Mouse (Mus musculus): ENCODE results near the gene Shld2. TPM values are rescaled to one million over a fixed set of nuclear protein-coding genes. Genes with fewer than 3 reads are reported as not detected.

Shld2 gene
- polyA plus RNA-seq, 1 experiment = 7.1 TPM

GRCm38 (mm10) chr14:34348301-34348700 lies 38.0 kb upstream of the Shld2 start:
- Histone ChIP-seq H3K4me3 (ENCODE audit: insufficient read depth, low read length) (no peak overlapping the region), H3K27ac (ENCODE audit: insufficient read depth, low read depth, low read length) (no peak overlapping the region), H3K4me1 (ENCODE audit: control insufficient read depth, insufficient read depth, low read length) (peaks cover 3% of the 10 kb centered on the region)
- no peak for TF ChIP-seq POLR2A (IDR thresholded peaks at IDR 0.05; ENCODE audit: borderline replicate concordance, low read depth, low read length)
- TF ChIP-seq CTCF (IDR thresholded peaks at IDR 0.05; ENCODE audit: low read depth, low read length) = no peak

GRCm38 (mm10) chr14:34347084-34347483 lies 36.8 kb upstream of the Shld2 start:
- no peak for TF ChIP-seq POLR2A (IDR thresholded peaks at IDR 0.05; ENCODE audit: borderline replicate concordance, low read depth, low read length)
- Histone ChIP-seq H3K4me3 (ENCODE audit: insufficient read depth, low read length) (no peak overlapping the region), H3K27ac (ENCODE audit: insufficient read depth, low read depth, low read length) (no peak overlapping the region), H3K4me1 (ENCODE audit: control insufficient read depth, insufficient read depth, low read length) (peaks cover 9% of the 10 kb centered on the region)

DNA sequence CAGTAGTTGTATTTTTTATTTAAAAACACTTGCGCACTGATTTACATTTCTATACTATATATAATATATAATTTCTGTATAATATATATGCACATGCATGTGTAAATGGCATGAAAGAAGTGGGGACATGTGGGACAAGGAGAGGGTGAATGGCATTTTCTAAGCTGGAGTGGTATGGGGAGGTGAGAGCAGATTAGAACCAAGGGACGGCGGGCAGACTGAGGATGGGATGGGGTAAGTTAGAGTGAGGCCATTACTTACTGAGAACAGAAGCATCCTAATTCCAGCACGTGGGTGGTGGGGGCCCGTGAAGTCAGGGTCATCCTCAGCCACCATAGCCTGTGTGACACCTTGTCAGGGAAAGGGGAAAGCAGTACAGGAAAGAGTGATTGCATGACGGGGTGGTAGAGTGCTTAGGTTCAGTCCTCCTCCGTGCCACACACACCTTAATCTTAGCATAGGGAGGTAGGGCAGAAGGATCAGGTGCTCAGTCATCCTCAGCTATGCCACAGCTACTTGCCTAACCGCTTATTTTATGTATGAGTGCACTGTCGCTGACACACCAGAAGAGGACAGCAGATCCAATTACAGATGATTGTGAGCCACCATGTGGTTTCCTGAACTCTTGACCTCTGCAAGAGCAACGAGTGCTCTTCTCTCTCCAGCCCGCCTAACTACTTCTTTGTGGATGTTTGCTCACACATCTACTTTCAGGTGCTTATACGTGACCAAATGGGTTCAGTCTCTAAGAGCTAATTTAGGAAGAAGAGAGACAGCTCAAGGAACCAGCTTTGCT lies 35.7 kb upstream of the Shld2 start:
- Histone ChIP-seq H3K27ac (ENCODE audit: insufficient read depth, low read depth, low read length) (no peak overlapping the region), H3K4me1 (ENCODE audit: control insufficient read depth, insufficient read depth, low read length) (peaks cover 9% of the 10 kb centered on the region), H3K4me3 (ENCODE audit: insufficient read depth, low read length) (no peak overlapping the region)
- no peak for TF ChIP-seq POLR2A (IDR thresholded peaks at IDR 0.05; ENCODE audit: borderline replicate concordance, low read depth, low read length)
- TF ChIP-seq CTCF (IDR thresholded peaks at IDR 0.05; ENCODE audit: low read depth, low read length) = no peak

DNA sequence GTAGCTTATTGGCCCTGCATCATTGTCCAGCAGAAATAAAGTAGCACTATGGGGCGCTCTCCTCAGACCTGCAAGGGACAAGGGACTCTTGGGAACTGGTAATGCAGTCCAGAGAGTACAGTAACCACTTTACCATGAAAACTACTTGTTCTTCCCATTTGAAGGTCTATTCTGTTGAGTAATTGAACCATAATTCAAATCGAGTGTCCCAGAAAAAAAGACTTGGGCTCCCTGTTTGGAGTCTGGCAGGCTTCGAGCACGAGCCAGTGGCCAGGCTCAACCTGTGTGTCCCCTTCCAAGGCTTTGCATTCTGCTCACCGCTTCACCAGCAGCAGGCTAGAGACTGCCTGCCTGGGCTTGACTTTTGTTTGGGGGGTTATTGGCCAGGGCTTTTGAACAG lies 34.1 kb upstream of the Shld2 start:
- TF ChIP-seq CTCF (IDR thresholded peaks at IDR 0.05; ENCODE audit: low read depth, low read length) (no peak), POLR2A (IDR thresholded peaks at IDR 0.05; ENCODE audit: borderline replicate concordance, low read depth, low read length) (no peak)
- H3K4me3 ChIP-seq (ENCODE audit: insufficient read depth, low read length) = no peak overlapping the region

GRCm38 (mm10) chr14:34343078-34343477 lies 32.8 kb upstream of the Shld2 start:
- no peak for TF ChIP-seq POLR2A (IDR thresholded peaks at IDR 0.05; ENCODE audit: borderline replicate concordance, low read depth, low read length)
- H3K27ac ChIP-seq (ENCODE audit: insufficient read depth, low read depth, low read length) = no peak overlapping the region
- H3K4me3 ChIP-seq (ENCODE audit: insufficient read depth, low read length) = no peak overlapping the region
- H3K4me1 ChIP-seq (ENCODE audit: control insufficient read depth, insufficient read depth, low read length) = peaks cover 9% of the 10 kb centered on the region

More for the DNA sequence above, 34.1 kb upstream of the Shld2 start:
- Histone ChIP-seq H3K27ac (ENCODE audit: insufficient read depth, low read depth, low read length) (no peak overlapping the region), H3K4me1 (ENCODE audit: control insufficient read depth, insufficient read depth, low read length) (peaks cover 9% of the 10 kb centered on the region)

- TF ChIP-seq POLR2A (IDR thresholded peaks at IDR 0.05; ENCODE audit: borderline replicate concordance, low read depth, low read length) (no peak), CTCF (IDR thresholded peaks at IDR 0.05; ENCODE audit: low read depth, low read length) (no peak)
- peaks cover 9% of the 10 kb centered on the region for H3K4me1 ChIP-seq (ENCODE audit: control insufficient read depth, insufficient read depth, low read length)
- H3K4me3 ChIP-seq (ENCODE audit: insufficient read depth, low read length) = no peak overlapping the region
- no peak overlapping the region for H3K27ac ChIP-seq (ENCODE audit: insufficient read depth, low read depth, low read length)
Measured at GRCm38 (mm10) chr14:34341993-34342392, 31.7 kb upstream of the Shld2 start.

GRCm38 (mm10) chr14:34339446-34339845 lies 29.2 kb upstream of the Shld2 start:
- no peak overlapping the region for H3K27ac ChIP-seq (ENCODE audit: insufficient read depth, low read depth, low read length)
- TF ChIP-seq POLR2A (IDR thresholded peaks at IDR 0.05; ENCODE audit: borderline replicate concordance, low read depth, low read length) = no peak
- TF ChIP-seq CTCF (IDR thresholded peaks at IDR 0.05; ENCODE audit: low read depth, low read length) = no peak
- H3K4me1 ChIP-seq (ENCODE audit: control insufficient read depth, insufficient read depth, low read length) = peaks cover 12% of the 10 kb centered on the region
- no peak overlapping the region for H3K4me3 ChIP-seq (ENCODE audit: insufficient read depth, low read length)

GRCm38 (mm10) chr14:34332476-34332875 lies 22.2 kb upstream of the Shld2 start:
- H3K27ac ChIP-seq (ENCODE audit: insufficient read depth, low read depth, low read length) = no peak overlapping the region
- H3K4me3 ChIP-seq (ENCODE audit: insufficient read depth, low read length) = no peak overlapping the region
- peaks cover 3% of the 10 kb centered on the region for H3K4me1 ChIP-seq (ENCODE audit: control insufficient read depth, insufficient read depth, low read length)
- no peak for TF ChIP-seq POLR2A (IDR thresholded peaks at IDR 0.05; ENCODE audit: borderline replicate concordance, low read depth, low read length)
- TF ChIP-seq CTCF (IDR thresholded peaks at IDR 0.05; ENCODE audit: low read depth, low read length) = no peak

GRCm38 (mm10) chr14:34331886-34332285 lies 21.6 kb upstream of the Shld2 start:
- no peak overlapping the region for H3K4me3 ChIP-seq (ENCODE audit: insufficient read depth, low read length)
- H3K4me1 ChIP-seq (ENCODE audit: control insufficient read depth, insufficient read depth, low read length) = peaks cover 3% of the 10 kb centered on the region
- H3K27ac ChIP-seq (ENCODE audit: insufficient read depth, low read depth, low read length) = no peak overlapping the region
- TF ChIP-seq POLR2A (IDR thresholded peaks at IDR 0.05; ENCODE audit: borderline replicate concordance, low read depth, low read length) = no peak

DNA sequence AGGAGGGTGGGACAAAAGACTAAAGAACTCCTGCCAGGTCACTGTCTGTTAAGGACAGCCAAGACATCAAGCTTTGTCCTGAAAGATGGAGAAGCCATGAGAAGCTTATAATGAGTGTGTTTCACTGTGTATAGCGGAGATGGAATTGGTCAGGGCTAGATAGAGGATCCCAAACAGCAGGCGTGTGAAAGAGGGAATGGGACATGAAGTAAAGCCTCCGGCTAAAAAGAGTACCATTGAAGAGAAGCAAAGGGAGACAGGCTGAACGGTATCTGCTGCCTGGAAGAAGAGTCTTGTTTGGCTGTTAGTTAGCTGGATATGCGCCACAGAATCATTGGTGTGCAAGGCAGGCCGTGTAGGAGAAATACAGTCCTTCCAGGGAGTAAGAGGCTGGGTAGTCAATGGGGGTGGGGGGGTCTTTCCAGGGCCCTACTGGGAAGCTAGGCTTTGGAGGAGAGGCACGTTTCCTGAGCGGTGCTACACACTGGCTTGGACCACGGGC lies 20.4 kb upstream of the Shld2 start:
- H3K4me3 ChIP-seq (ENCODE audit: insufficient read depth, low read length) = no peak overlapping the region
- H3K27ac ChIP-seq (ENCODE audit: insufficient read depth, low read depth, low read length) = no peak overlapping the region
- TF ChIP-seq POLR2A (IDR thresholded peaks at IDR 0.05; ENCODE audit: borderline replicate concordance, low read depth, low read length) (no peak), CTCF (IDR thresholded peaks at IDR 0.05; ENCODE audit: low read depth, low read length) (no peak)
- H3K4me1 ChIP-seq (ENCODE audit: control insufficient read depth, insufficient read depth, low read length) = no peaks in the 10 kb centered on the region
